Mouse (Mus musculus) lung, postnatal 0 days (tissue): Measurements from ENCODE around the gene Them5. TPM values are rescaled to one million over a fixed set of nuclear protein-coding genes. Genes with fewer than 3 reads are reported as not detected.

Experiments
- ATAC-seq: fragments of 200-750 bp; cut with Nextera tagmentation; 2 replicates; pipeline ENCODE4 v1.8.0; 2017; ENCODE audit warnings: moderate library complexity
- DNase-seq: peaks from one replicate; pipeline ENCODE4 v3.0.0-alpha.2; 2016; ENCODE audit warnings: low spot score
- H3K27ac ChIP-seq: fragments of 300-500 bp; sonication (generic); 2 replicates; pipeline ENCODE4 v1.5.1; 2014; ENCODE audit warnings: antibody characterized with exemption, mild to moderate bottlenecking, low read length, mixed read lengths
- H3K27me3 ChIP-seq: fragments of 300-500 bp; sonication (generic); replicated peaks from 2 replicates; pipeline ENCODE4 v1.6.1; 2014; ENCODE audit warnings: low read length, mixed read lengths; ENCODE audit not compliant: insufficient read depth
- H3K36me3 ChIP-seq: fragments of 300-500 bp; sonication (generic); 2 replicates; pipeline ENCODE4 v1.6.1; 2014; ENCODE audit warnings: low read length, mixed read lengths; ENCODE audit not compliant: insufficient read depth
- H3K4me1 ChIP-seq: fragments of 300-500 bp; sonication (generic); 2 replicates; pipeline ENCODE4 v1.6.1; 2014; ENCODE audit warnings: antibody characterized with exemption, low read depth, low read length, mixed read lengths; ENCODE audit not compliant: insufficient read depth
- H3K4me2 ChIP-seq: fragments of 300-500 bp; sonication (generic); replicated peaks from 2 replicates; pipeline ENCODE4 v1.6.1; 2014; ENCODE audit warnings: low read depth, mild to moderate bottlenecking, low read length, moderate library complexity, mixed read lengths
- H3K4me3 ChIP-seq: fragments of 300-500 bp; sonication (generic); 2 replicates; pipeline ENCODE4 v1.5.1; 2014; ENCODE audit warnings: low read depth, low read length
- H3K9ac ChIP-seq: fragments of 300-500 bp; sonication (generic); replicated peaks from 2 replicates; pipeline ENCODE4 v1.6.1; 2014; ENCODE audit warnings: low read depth, mild to moderate bottlenecking
- H3K9me3 ChIP-seq: fragments of 300-500 bp; sonication (generic); 2 replicates; pipeline ENCODE4 v1.6.1; 2016; ENCODE audit warnings: low read length, mixed read lengths
- CTCF ChIP-seq: IDR thresholded peaks from 2 replicates; pipeline ENCODE4 v1.5.1; 2016; ENCODE audit warnings: antibody characterized with exemption, mild to moderate bottlenecking
- EP300 ChIP-seq: IDR thresholded peaks from 2 replicates; pipeline ENCODE4 v1.6.1; 2016; ENCODE audit warnings: antibody characterized with exemption, mild to moderate bottlenecking, control low read depth
- WGBS: fragments of 180-500 bp; shearing (Covaris S2); extraction: QIAGEN DNeasy Blood & Tissue Kit; methylation state at CpG from one replicate; pipeline ENCODE4 v1.1.7; 2014; 5-methylcytosine and 5-hydroxymethylcytosine counted together
- polyA plus RNA-seq: library from polyadenylated mRNA; unstranded; fragments of >200 nt; fragmentation: Nextera tagmentation; extraction: Ambion mirVana; gene quantifications from 2 replicates; pipeline ENCODE4 v1.2.1, GENCODE M21; 2015

Them5 gene
- polyA plus RNA-seq, 1 experiment from 2014 or later = 3.2 TPM

GRCm38 (mm10) chr3:94311376-94311775 lies 30.5 kb upstream of the Them5 start:
- Histone ChIP-seq H3K36me3 (no peaks in the 10 kb centered on the region), H3K9ac (no peak overlapping the region), H3K4me3 (no peak overlapping the region), H3K4me2 (no peak overlapping the region), H3K4me1 (no peaks in the 10 kb centered on the region), H3K9me3 (no peaks in the 10 kb centered on the region), H3K27me3 (no peaks in the 10 kb centered on the region), H3K27ac (no peak overlapping the region)
- WGBS = 85% methylated on average over 4 of the region's 4 CpGs
- DNase-seq (no peak), ATAC-seq (no peak)
- no peak for TF ChIP-seq CTCF
- TF ChIP-seq EP300 = no peak

- peaks cover 4% of the 10 kb centered on the region; the same call in 1 of the 2 replicates for H3K36me3 ChIP-seq
- DNase-seq = peak; percentile 18
- no peaks in the 10 kb centered on the region for H3K4me1 ChIP-seq
- H3K9me3 ChIP-seq = no peaks in the 10 kb centered on the region
- ATAC-seq = no peak
- no peak overlapping the region for H3K4me3 ChIP-seq
- H3K27me3 ChIP-seq = no peaks in the 10 kb centered on the region
- 47% methylated on average over 3 of the region's 3 CpGs for WGBS
- TF ChIP-seq EP300 (no peak), CTCF (peak; percentile 61)
- H3K4me2 ChIP-seq = no peak overlapping the region
- no peak overlapping the region for H3K27ac ChIP-seq
- H3K9ac ChIP-seq = no peak overlapping the region
Measured at GRCm38 (mm10) chr3:94328681-94329080, 13.2 kb upstream of the Them5 start.

GRCm38 (mm10) chr3:94334442-94334841 lies 7.5 kb upstream of the Them5 start:
- WGBS = 84% methylated on average over 4 of the region's 4 CpGs
- no peak overlapping the region for H3K4me2 ChIP-seq
- TF ChIP-seq CTCF (no peak), EP300 (no peak)

GRCm38 (mm10) chr3:94338522-94338921 lies 3.4 kb upstream of the Them5 start:
- Histone ChIP-seq H3K9me3 (no peaks in the 10 kb centered on the region), H3K9ac (no peak overlapping the region), H3K4me2 (no peak overlapping the region), H3K4me3 (no peak overlapping the region), H3K27ac (no peak overlapping the region), H3K4me1 (no peaks in the 10 kb centered on the region), H3K36me3 (no peaks in the 10 kb centered on the region), H3K27me3 (no peaks in the 10 kb centered on the region)
- ATAC-seq (peak; percentile 40), DNase-seq (peak; percentile 54)
- peak; percentile 56 for TF ChIP-seq EP300
- no peak for TF ChIP-seq CTCF
- WGBS = 68% methylated on average over 3 of the region's 3 CpGs

More at GRCm38 (mm10) chr3:94334442-94334841, 7.5 kb upstream of the Them5 start:
- no peaks in the 10 kb centered on the region for H3K36me3 ChIP-seq
- no peak overlapping the region for H3K4me3 ChIP-seq
- H3K27me3 ChIP-seq = no peaks in the 10 kb centered on the region
- DNase-seq (no peak), ATAC-seq (no peak)
- H3K27ac ChIP-seq = no peak overlapping the region
- H3K9me3 ChIP-seq = no peaks in the 10 kb centered on the region
- no peaks in the 10 kb centered on the region for H3K4me1 ChIP-seq
- no peak overlapping the region for H3K9ac ChIP-seq

- Histone ChIP-seq H3K4me1 (no peaks in the 10 kb centered on the region), H3K36me3 (no peaks in the 10 kb centered on the region), H3K27ac (no peak overlapping the region), H3K9ac (no peak overlapping the region), H3K4me3 (no peak overlapping the region), H3K27me3 (no peaks in the 10 kb centered on the region), H3K9me3 (no peaks in the 10 kb centered on the region), H3K4me2 (no peak overlapping the region)
- TF ChIP-seq CTCF = no peak
- no peak for TF ChIP-seq EP300
- ATAC-seq = no peak
- no peak for DNase-seq
- 48% methylated on average over 1 of the region's 1 CpGs for WGBS
Measured at GRCm38 (mm10) chr3:94342552-94342951, 653 bp downstream of the Them5 start.

- no peaks in the 10 kb centered on the region for H3K4me1 ChIP-seq
- no peaks in the 10 kb centered on the region for H3K9me3 ChIP-seq
- TF ChIP-seq CTCF = no peak
- TF ChIP-seq EP300 = no peak
- DNase-seq = no peak
- no peak overlapping the region for H3K4me3 ChIP-seq
- 86% methylated on average over 2 of the region's 2 CpGs for WGBS
- H3K9ac ChIP-seq = no peak overlapping the region
- no peak overlapping the region for H3K27ac ChIP-seq
- ATAC-seq = no peak
- H3K4me2 ChIP-seq = no peak overlapping the region
- no peaks in the 10 kb centered on the region for H3K36me3 ChIP-seq
- H3K27me3 ChIP-seq = no peaks in the 10 kb centered on the region
Measured at GRCm38 (mm10) chr3:94344182-94344581, 2.3 kb downstream of the Them5 start.

GRCm38 (mm10) chr3:94344897-94345296 lies 3.0 kb downstream of the Them5 start:
- Histone ChIP-seq H3K4me1 (no peaks in the 10 kb centered on the region), H3K4me2 (no peak overlapping the region), H3K27me3 (no peaks in the 10 kb centered on the region), H3K27ac (no peak overlapping the region), H3K4me3 (no peak overlapping the region), H3K9ac (no peak overlapping the region), H3K36me3 (no peaks in the 10 kb centered on the region), H3K9me3 (no peaks in the 10 kb centered on the region)
- 55% methylated on average over 3 of the region's 3 CpGs for WGBS
- TF ChIP-seq CTCF (no peak), EP300 (no peak)
- no peak for DNase-seq
- ATAC-seq = no peak
